Mouse (Mus musculus) spleen, postnatal 36 days (tissue): Measurements from ENCODE around the gene Il1r1.

Source experiments
- DNase-seq, 2 experiments: peaks; one replicate each; pipeline ENCODE4 v3.0.0; 2022; ENCODE audit warnings: low spot score in 2 of 2, mixed read lengths in 1 of 2

Il1r1 gene

DNA sequence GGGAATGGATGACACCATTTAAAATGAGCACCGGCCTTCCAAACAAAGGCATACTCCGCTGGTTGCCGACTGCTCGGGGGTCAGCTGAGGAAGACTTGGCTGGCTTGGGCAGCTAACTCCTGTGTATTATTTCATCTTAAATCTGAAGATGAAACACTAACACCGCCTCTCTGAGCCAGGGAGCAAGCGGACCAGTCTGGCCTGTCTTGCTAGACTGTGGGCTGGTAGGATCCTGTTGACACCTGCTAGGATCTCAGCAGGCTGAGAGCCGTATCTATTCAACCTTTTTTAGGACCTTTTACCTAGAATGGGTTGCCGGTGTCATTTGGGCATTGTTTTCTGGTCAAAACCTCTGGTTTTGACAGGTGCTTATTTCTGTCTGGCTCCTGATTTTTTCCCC lies 92.8 kb downstream of the Il1r1 start:
- DNase-seq, result no peak

DNA sequence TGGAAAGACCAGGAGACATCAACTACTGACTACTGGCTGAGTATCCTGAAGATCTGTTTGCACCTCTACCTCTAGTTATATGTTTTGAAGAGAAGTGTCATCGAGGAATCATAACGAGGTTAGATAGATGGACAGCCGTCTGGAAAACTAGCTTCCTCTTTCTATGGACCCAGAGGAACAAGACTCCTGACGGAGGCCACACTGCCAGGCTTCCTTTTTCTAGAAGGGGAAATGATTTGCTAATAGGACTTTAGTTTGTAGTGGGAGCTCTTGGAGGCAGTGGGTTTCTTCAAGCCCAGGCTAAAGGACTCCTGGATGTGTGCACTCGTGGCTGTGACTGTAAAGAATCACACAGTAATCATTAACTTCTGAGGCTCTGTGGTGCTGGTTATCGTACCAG lies 96.9 kb downstream of the Il1r1 start:
- DNase-seq, result no peak

DNA sequence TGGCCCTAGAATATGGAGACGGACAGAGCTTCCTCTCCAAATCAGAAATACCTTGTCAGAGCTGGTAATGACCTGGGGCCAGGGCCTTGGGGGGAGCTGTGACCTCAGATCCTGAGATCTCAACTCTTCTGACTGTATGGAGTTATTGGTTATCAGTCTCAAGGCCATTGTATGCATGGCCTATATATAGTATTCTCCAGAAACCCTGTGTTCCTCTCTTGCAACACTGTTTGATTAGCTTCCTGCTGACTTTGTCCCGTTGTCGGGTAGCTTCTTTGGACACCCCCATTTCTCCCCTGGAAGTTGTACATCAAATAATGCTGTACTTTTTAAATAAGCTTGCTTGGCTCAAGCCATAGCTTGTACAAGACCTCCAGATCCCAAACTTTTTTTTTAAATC lies 97.7 kb downstream of the Il1r1 start:
- DNase-seq, result no peak

DNA sequence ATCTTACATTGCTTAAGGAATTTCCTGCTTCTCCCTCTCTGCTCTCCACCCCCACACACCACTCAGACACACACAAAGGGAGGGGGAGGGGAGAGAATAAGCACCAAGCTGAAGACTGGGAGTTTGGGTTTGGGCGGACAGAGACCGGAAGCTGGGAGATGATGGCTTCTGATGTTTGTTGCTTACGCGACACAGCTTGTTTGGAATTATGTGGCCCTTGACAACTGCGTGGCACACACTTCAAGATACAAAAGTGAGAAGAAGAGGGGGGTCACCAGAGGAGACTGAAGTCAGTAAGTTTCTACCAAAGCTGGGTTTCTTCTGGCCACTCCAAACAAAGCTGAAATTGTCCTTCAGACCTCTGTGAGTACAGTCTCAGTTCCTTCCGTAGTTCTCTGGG lies 99.6 kb downstream of the Il1r1 start, which contains the start of gene Il1rl2:
Il1rl2 (plus strand) TSS at position 154 of the 400 bp plus-strand sequence.
- peak in 1 of 2 experiments; percentile 27 for DNase-seq

DNA sequence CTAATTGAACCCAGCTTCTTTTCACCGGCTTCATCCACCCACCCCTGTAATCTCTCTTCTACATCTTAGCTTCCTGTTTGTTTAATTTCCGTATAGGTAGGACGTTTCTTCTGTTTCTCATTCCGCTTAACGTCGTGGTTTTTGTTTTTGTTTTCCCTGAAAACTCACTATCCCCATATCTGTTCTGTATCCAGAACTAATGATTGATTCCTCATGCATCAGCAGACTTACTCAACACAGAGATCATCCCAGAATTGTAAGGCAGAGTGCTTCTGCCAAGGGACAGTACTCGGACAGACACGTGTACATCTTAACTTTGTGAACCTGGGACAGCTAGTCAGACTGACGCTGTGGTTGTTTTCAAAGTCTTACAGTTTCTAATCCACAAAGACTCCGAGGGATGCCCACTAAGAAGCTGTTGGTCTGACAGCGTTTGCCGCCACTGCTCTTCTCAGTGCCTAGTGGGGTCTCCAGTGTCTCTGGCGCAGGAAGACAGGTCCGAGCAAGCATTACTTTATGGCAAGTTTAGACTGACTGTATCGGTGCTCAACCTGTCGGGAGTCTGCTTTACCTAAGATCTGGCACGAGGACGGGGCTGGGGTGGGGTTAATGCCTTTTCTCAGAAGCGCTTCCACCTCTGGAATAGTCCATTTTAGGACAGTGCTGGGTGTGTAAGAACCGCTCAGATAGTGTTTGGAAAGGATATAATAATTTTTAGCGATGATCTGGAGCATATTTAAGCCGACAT lies 100.2 kb downstream of the Il1r1 start:
- no peak for DNase-seq

DNA sequence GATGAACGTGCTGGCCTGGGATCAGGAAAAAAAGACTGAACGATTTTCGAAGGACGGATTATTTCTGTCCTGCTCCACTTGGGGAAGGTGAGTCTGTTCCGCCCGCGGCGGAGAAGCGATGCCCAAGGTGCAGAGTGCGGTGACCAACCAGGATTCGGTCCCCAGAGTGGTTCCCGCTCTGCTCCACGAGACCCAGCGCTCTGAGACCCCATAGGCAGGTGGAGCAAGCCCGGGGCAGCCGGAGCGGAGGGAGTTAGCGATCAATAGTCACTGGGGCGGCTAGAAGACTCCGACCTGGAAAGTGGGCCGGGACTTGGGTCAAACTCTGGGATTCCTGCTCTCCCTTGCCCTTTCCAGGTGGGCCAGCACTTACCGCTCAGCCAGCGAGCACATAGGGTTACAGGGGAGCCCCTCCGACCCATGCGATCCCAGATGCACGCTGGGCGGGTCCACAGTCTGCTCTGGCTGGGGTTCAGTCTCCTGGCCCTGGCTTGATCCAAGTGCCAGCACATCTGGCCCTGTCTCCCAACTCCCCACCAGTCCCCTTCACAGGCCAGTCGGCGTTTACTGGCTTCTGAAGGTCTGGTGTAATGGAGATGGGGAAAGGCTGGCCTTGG lies 100.9 kb downstream of the Il1r1 start:
- DNase-seq, result no peak

DNA sequence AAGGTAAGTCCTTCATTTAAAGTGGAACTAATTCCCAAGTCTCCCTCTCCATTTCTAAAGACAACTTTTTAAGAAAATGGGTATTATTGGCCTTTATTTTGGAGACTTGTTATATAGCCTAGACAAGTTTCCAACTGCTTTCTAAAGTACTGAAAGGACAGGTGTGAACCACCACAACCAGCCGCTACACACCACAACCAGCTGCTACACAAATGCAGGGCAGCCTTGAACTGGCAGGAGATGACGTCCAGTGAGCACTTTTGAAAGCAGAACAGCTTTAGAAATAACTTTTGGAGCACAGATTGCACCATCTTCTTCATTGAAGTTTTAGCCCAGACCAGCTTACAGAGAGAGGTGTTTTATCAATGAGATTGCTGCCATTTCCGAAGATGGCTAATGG lies 102.7 kb downstream of the Il1r1 start:
- no peak for DNase-seq

DNA sequence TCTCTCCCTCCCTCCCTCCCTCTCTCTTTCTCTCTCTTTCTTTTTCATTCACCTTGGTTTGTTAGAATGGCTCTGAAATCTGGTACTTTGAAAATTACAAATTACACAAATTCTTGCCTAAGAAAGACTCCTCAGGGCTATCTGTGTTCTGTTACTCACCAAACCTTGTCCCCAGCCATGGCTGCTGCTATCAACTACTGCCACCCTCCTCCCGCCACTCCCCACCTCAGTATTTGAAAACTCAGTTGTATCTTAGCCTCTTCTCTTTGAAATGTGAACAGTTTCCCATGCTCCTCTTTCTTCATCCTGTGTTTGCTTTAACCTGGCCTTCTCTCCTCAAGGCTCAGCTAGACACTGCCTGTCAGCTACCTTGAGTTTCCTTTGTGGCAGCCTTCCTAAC lies 104.6 kb downstream of the Il1r1 start:
- DNase-seq, result no peak

DNA sequence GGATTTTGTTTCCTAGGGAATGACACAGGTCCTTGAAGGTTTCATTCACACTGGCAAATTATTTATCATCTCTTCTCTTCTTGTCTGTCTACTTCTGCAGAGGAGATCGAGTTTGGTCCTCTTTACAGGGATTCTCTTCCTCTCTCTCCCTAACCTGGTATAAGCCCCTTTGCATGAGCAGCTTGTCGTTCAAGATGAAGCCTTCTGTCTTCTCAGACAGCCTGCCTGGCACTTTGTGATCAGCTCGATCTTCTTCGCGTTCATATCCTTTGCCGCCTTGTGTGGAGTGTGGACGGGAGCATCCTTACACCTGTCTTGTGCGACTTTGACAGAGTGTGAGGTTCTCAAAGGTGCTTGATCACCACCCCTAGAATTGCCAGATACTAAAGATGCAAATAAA lies 105.3 kb downstream of the Il1r1 start:
- no peak for DNase-seq

DNA sequence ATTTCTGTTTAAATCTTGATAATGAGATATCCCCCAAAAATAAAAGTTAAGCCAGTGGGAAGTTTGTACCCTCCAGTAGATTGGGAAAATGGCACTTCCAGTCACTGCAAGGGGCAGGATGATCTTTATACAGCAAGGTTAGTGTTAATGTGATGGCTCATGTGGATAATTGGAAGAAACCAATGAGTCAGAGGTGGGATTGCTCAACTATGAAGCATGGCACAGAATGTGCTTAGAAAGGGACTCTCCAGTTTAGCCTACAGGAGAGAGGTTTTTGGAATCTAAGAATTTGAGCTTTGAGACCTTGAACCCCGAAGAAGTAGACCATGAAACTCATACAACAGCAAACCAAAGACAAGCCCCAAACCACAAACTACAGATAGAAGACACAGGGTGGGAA lies 114.5 kb downstream of the Il1r1 start:
- no peak for DNase-seq

DNA sequence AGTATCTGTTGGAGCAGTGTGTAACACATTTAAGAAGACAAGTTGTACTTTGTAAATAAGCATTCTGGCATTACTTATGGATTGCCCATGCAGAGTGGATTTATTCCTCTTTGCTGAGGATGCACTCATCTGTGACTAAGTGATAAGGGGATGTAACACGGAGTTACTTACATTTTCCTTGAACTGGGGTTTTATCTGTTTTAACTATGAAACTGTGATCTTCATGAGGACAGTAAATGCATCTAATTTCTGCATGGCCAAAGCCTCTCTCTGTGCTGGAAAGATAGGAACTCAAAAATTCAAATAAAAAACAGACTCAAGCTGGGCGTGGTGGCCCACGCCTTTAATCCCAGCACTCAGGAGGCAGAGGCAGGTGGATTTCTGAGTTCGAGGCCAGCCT lies 115.2 kb downstream of the Il1r1 start:
- DNase-seq, result no peak

DNA sequence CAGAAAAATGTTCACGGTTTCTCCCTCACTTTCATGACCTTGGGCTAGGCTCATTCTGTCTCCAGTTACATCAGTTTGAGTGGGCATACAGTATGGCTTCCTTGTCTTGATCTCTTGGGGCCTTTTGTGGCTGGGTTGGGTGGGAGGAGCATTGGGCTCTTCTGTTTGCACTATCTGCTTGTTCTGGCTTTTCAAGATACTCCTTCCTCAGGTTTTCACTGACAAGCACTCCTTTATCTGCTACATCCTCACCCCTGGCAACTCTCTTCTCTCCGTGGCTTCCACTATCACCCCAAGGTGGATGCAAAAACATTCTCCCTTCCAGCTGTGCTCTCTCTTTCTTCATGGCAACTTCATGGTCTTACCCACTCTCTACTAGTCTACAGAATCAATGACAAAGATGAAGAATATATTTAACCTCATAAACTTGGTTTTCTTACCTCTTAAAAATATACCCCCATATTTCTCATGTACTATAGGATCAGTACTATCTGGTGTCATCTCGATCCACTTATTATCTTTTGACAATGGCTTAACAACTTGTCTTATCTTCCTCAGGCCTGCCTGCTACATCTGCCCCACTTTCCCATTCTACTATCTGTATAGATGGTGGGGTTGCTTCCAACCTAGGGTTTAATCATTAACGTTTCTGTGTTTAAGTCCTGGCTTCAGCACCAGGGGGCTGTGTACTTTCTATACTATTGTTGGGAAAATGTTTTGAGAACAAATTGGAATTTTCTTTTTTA lies 127.5 kb downstream of the Il1r1 start:
- DNase-seq, result no peak

DNA sequence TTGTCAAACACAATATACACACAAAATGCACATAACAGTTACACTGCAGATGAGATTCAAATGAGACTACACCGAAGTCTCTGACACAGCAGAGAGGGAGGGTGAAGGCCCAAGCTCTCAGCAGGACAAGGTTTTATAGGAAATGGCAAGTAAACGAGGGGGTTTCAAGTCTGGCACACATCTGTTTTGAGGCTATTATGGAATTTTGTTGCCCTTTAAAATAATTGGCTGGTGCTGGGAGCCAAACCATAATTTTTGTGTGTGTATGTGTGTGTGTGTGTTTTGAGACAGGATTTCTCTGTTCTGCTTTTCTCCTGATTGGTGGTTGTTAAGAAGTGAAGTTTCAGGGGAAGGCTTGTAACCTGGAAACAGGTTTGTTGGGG lies 128.0 kb downstream of the Il1r1 start:
- no peak for DNase-seq

DNA sequence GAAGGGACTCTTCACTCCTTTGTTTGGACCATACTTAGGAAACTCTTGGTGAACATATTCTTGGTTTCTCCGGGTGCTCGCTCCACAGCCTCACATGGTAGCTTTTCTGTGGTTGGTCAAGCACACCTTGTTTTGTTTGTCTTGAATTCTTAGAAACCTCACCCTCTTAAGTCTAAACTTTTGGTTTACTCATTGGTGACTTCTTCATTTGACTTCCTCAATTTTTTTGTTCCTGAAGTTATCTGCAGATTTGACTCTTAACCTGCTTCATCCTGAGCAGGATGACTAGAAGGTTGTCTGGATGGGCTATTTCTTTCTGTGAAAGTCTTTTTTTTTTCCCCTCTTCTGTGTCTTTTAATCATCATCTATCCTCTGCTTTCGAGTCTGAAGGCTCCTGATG lies 129.8 kb downstream of the Il1r1 start:
- DNase-seq, result no peak

DNA sequence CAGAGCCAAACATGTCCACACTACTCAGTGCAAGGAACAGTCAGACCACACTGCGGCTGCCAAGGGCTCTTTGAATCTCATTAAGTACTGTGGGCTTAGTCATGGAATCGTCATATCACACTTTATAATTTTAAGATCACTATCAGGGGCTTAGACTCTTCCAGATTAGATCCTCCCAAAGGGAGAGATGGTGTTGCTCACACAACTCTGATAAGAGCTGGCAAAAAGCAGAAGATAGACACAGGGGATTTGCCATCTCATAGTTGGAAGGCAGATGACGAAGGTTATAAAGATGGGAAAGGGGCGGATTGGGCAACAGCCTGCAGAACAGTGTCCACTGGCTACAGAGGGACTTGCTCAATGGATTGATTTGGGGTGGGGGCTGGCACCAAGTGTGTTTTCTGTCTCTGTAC lies 130.6 kb downstream of the Il1r1 start:
- DNase-seq, result no peak

DNA sequence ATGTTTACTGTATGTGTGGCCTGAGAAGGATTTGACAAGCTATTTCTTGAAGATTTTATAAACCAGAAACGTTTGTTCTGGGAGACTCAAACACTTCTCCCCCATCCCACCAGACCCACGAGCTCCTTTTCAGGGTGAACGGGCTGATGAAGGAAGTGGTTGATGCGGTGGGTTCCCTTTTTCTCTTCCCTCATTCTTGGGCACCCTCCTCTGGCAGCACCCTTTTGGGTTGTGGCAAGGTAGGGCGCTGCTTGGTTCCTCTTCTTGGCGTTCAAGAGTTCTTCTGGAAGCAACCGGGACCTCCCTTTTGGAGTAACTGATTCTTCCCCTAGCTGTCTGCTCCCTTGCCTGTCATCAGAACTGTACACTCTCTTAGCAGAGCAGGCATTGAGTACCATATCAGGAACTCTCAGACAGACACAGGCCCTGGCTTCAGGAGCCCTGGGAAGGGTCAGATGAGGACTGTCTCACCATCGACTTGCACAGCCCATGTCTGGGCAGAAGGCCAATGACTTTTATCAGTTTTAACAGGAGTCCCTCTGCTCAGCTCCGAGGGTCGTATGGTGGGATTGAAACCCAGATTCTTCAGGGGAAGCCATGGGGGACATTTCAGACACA lies 131.1 kb downstream of the Il1r1 start:
- DNase-seq, result peak; percentile 10 to 20

DNA sequence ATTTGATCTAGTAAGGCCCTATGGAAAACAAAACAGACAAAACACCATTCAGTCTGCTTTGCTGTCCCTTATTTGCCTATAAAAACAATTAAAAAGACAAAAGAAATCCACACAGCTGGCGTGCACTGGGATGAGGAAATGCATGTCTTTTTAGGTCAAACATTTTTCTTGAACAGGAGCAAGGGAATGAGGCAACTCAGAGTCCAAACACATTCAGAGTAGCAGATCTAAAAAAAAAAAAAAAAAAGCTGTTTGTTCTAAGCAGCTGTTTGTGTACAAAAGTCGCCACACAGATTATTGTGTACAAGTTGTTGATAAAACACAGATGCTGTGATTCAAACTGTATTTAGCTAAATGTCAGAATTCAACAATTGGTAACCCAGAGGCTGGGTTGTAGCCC lies 133.0 kb downstream of the Il1r1 start:
- no peak for DNase-seq

DNA sequence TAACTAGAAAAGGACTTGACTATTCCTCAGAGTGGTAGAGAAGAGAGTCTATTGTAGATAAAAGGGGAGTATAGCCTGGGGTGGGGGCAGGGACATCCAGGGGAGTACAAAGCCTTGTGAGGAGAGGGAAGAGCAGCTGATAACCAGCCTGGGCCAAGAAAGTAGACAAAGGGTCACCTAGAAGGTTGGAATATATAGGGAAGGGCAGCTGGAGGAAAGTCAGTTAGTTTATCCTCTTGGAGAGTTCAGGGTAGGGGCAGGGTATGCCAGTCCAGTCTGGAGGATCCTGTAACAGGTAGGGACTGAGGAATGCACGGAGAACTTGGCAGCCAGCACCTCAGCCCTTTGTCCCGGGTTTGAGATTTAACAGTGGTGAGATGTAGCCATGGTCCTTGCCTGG lies 133.5 kb downstream of the Il1r1 start:
- DNase-seq, result no peak

DNA sequence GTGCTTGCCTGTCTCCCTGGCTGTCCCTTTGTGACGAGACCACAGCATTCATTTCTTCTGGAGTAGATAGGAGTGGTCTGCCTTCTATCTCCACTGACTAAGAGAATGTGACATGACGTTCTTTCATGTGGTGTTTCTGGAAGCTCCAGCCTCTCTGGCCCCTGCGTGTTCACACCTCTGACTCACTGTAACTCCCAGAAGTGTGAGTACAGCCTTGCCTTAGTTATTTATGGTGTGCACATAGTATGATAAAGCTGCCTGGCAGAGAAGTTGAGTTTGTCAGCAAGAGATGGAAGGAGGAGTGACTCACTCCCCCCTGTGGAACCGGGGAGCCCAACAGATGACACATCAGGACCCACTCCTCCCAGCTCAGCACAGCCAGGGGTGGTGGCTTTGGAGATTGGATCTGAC lies 133.9 kb downstream of the Il1r1 start:
- DNase-seq, result no peak

DNA sequence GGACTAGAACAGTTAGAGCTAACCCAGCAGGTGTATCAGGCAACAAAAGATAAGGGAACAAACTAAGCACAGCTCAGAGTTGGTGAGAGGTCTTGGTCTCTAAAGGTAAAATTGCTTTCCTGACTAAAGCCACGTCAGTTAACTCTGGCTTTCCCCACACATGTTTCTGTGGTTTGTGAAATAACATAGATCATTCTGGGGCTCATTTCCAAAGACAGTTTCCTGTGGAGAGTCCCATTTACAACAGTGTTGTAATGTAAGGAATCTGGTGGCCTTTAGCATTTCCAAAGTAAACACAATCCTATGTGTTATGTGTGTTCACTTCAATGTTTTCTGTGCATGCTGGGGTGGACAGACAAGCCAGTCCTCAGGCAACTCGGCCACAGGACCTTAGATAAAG lies 134.9 kb downstream of the Il1r1 start:
- DNase-seq, result no peak

DNA sequence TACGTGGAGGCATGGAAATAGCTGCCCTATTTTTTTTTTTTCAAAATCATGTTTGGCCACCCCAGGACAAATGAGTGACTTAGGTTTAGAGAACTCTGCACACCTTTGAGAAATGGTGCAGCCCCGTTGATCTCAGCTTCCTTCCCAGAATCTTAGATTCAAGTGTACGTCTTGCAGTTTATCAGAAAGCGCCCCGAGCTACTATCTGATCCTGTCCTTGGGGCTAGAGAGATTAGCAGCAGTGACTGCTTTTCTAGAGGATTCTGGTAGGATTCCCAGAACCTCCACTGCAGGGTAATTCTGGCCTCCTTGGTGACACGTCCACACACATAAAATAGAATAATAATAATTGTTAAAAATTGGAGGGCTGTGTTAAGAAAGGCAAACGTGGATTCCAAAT lies 136.1 kb downstream of the Il1r1 start:
- DNase-seq, result no peak

DNA sequence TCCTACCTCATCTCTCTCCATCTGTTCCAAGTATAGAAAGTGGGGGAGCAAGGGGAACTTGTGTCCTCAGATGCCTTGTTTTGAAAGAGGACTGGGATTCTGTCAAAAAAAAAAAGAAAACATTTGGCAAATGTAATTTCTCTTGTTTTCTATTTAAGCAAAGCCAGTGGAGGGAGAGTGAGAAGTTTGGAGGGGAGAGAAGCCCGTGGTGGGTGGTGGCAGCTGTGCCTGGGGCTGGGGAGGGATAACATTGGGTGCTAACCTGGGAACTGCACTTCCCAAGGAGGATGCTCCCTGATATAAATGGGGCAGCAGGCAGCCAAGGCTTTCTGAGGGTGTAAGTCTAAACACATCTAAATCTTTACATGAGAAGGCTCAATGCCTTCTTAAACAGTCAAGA lies 136.7 kb downstream of the Il1r1 start:
- DNase-seq, result no peak

DNA sequence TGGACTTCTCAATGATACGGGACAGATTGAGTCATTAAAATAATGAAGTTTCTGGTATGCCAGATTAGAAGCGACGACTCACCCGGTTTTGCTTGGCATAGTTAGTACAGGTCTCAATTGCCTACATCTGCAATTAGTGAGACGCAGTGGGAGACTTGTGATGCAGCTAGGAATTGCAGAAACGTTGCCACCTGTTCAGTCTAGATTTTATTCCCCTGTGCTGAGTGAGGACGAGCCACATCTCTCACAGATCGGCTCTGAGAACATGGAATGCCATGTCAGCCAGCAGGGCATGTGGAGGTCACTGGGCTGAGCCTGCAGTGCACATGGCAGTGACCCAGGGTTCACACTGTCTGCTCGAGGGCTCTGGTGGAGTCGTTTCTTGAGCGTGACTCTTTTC lies 137.9 kb downstream of the Il1r1 start:
- DNase-seq, result no peak
